Mouse (Mus musculus): ENCODE measurements around the gene Casp6. TPM values are rescaled to one million over a fixed set of nuclear protein-coding genes. Genes with fewer than 3 reads are reported as not detected.

Gene Casp6
- total RNA-seq, 1 experiment: 6.2 TPM

DNA sequence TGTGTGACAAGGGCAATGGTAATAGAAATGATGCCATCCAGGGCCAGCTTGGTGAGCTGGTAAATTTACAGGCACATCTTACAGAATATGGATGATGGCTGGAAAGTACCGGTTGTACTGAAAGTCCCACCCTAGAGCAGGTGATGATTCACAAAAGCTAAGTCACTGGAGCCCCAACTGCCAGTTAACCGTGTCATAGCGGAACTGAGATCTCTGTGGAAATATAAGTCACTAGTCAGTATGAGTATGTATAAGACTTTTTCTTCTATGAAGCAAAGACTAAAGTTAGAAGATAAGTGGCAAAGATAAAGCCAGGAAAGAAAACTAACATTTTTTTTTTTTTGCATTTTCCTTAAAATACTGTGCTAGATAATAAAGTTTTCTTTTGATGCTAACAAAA, 8.1 kb upstream of the Casp6 start:
- TF ChIP-seq ZC3H11A (IDR thresholded peaks at IDR 0.05; ENCODE audit: borderline replicate concordance, low read depth, low read length) (no peak), MAFK (IDR thresholded peaks at IDR 0.05; ENCODE audit: insufficient read depth, low read depth, low read length) (no peak), CHD2 (IDR thresholded peaks at IDR 0.05; ENCODE audit: low read depth, low read length) (no peak), HCFC1 (IDR thresholded peaks at IDR 0.05; ENCODE audit: borderline replicate concordance, insufficient read depth, low read length) (no peak), ZNF384 (IDR thresholded peaks at IDR 0.05; ENCODE audit: low read depth, low read length) (no peak)
- Histone ChIP-seq H3K4me1 (ENCODE audit: control insufficient read depth in 2 of 2, insufficient read depth in 2 of 2, low read length in 2 of 2, poor library complexity in 1 of 2) (peaks cover 0 to 3% of the 10 kb centered on the region in 2 experiments; a peak in 2 of 4 replicates), H3K27ac (ENCODE audit: insufficient read depth, low read depth, low read length, poor library complexity, severe bottlenecking) (no peak overlapping the region), H3K9ac (ENCODE audit: insufficient read depth, low read depth, low read length, poor library complexity, severe bottlenecking) (no peak overlapping the region), H3K9me3 (ENCODE audit: control insufficient read depth, insufficient read depth, low read depth, low read length) (no peaks in the 10 kb centered on the region), H3K4me3 (ENCODE audit: insufficient read depth in 1 of 2, low read depth in 1 of 2, low read length in 2 of 2, poor library complexity in 1 of 2, severe bottlenecking in 1 of 2) (no peak overlapping the region), H3K36me3 (ENCODE audit: control insufficient read depth, insufficient read depth, low read length, poor library complexity, severe bottlenecking) (peaks cover 19% of the 10 kb centered on the region; the same call in 1 of the 2 replicates)
- in situ Hi-C loops (cut with MboI; ENCODE audit: low sequenced_read_pairs in 2 of 2, unreplicated experiment in 2 of 2): no loop called here
- DNase-seq (ENCODE audit: low read depth, low spot score): no peak

DNA sequence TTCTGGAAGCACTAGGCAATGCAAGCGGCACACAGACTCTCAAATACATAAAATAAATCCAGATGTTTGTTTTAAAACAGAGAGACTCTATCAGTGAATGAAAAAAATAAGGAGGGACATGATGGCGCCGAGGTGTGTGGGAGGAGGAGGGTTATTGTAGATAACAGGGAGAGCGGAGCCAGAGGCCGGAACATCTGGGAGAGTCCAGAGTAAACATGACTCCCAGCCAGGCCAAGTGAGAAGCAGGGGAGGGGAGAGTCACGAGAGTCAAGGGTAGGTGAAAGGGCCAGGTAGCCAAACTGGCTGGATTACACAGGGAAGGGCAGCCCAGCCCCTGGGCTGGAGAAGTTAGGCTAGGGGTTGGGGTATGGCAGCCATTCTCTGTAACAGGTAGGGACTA, 4.6 kb upstream of the Casp6 start:
- no peak for TF ChIP-seq CHD2 (IDR thresholded peaks at IDR 0.05; ENCODE audit: low read depth, low read length)
- no peak for TF ChIP-seq MAFK (IDR thresholded peaks at IDR 0.05; ENCODE audit: insufficient read depth, low read depth, low read length)
- TF ChIP-seq HCFC1 (IDR thresholded peaks at IDR 0.05; ENCODE audit: borderline replicate concordance, insufficient read depth, low read length): no peak
- TF ChIP-seq ZNF384 (IDR thresholded peaks at IDR 0.05; ENCODE audit: low read depth, low read length): no peak
- no peak for TF ChIP-seq ZC3H11A (IDR thresholded peaks at IDR 0.05; ENCODE audit: borderline replicate concordance, low read depth, low read length)
- Histone ChIP-seq H3K4me1 (ENCODE audit: control insufficient read depth in 2 of 2, insufficient read depth in 2 of 2, low read length in 2 of 2, poor library complexity in 1 of 2) (peaks cover 0 to 7% of the 10 kb centered on the region in 2 experiments; a peak in 2 of 4 replicates), H3K4me3 (ENCODE audit: insufficient read depth in 1 of 2, low read depth in 1 of 2, low read length in 2 of 2, poor library complexity in 1 of 2, severe bottlenecking in 1 of 2) (no peak overlapping the region), H3K36me3 (ENCODE audit: control insufficient read depth, insufficient read depth, low read length, poor library complexity, severe bottlenecking) (peaks cover 11% of the 10 kb centered on the region; the same call in 1 of the 2 replicates), H3K9ac (ENCODE audit: insufficient read depth, low read depth, low read length, poor library complexity, severe bottlenecking) (no peak overlapping the region), H3K27ac (ENCODE audit: insufficient read depth, low read depth, low read length, poor library complexity, severe bottlenecking) (no peak overlapping the region), H3K9me3 (ENCODE audit: control insufficient read depth, insufficient read depth, low read depth, low read length) (no peaks in the 10 kb centered on the region)
- in situ Hi-C loops (cut with MboI; ENCODE audit: low sequenced_read_pairs in 2 of 2, unreplicated experiment in 2 of 2): no loop called here
- no peak for DNase-seq (ENCODE audit: low read depth, low spot score)

DNA sequence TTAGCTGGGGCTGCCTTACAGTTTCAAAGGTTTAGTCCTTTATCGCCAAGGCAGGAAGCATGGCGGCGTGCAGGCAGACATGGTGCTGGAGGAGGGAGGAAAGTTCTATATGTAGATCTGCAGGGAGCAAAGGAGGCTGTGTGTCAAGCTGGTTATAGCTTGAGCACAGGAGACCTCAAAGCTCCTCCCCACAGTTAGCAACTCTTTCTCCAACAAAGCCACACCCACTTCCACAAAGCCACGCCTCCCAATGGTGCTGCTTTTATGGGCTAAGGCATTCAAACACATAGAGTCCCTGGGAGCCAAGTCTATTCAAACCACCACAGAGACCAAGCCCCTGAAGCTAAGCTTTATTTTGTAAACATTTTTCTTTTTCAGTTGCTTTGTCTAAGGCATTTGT, 2.3 kb upstream of the Casp6 start:
- H3K9ac ChIP-seq (ENCODE audit: insufficient read depth, low read depth, low read length, poor library complexity, severe bottlenecking): no peak overlapping the region
- no peaks in the 10 kb centered on the region for H3K36me3 ChIP-seq (ENCODE audit: control insufficient read depth, insufficient read depth, low read length, poor library complexity, severe bottlenecking)
- in situ Hi-C loops (cut with MboI; ENCODE audit: low sequenced_read_pairs in 2 of 2, unreplicated experiment in 2 of 2): no loop called here
- H3K4me3 ChIP-seq (ENCODE audit: insufficient read depth in 1 of 2, low read depth in 1 of 2, low read length in 2 of 2, poor library complexity in 1 of 2, severe bottlenecking in 1 of 2): no peak overlapping the region
- peaks cover 0 to 7% of the 10 kb centered on the region in 2 experiments; a peak in 2 of 4 replicates for H3K4me1 ChIP-seq (ENCODE audit: control insufficient read depth in 2 of 2, insufficient read depth in 2 of 2, low read length in 2 of 2, poor library complexity in 1 of 2)
- H3K9me3 ChIP-seq (ENCODE audit: control insufficient read depth, insufficient read depth, low read depth, low read length): no peaks in the 10 kb centered on the region
- no peak overlapping the region for H3K27ac ChIP-seq (ENCODE audit: insufficient read depth, low read depth, low read length, poor library complexity, severe bottlenecking)
- TF ChIP-seq HCFC1 (IDR thresholded peaks at IDR 0.05; ENCODE audit: borderline replicate concordance, insufficient read depth, low read length) (no peak), CHD2 (IDR thresholded peaks at IDR 0.05; ENCODE audit: low read depth, low read length) (no peak), ZC3H11A (IDR thresholded peaks at IDR 0.05; ENCODE audit: borderline replicate concordance, low read depth, low read length) (no peak), MAFK (IDR thresholded peaks at IDR 0.05; ENCODE audit: insufficient read depth, low read depth, low read length) (no peak), ZNF384 (IDR thresholded peaks at IDR 0.05; ENCODE audit: low read depth, low read length) (no peak)
- DNase-seq (ENCODE audit: low read depth, low spot score): peak; percentile 80

DNA sequence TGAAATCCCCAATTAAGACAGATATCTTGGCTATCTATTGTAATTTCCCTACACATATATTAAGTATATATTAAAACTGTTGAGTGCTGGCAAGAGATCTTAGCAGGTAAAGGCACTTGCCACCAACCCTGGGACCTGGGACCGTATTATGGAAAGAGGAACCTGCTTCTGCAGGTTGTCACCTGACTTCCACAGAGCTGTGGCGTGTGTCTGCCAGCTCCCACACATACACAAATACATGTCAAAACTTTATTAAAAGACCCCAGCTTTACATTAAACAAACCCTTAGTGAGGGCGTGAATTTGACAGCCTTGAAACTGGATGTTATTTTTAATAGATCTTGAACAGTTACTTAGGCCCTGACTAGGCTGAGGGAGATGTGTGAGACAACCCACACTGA, 2.1 kb downstream of the Casp6 start:
- Histone ChIP-seq H3K4me1 (ENCODE audit: control insufficient read depth in 2 of 2, insufficient read depth in 2 of 2, low read length in 2 of 2, poor library complexity in 1 of 2) (peaks cover 0 to 6% of the 10 kb centered on the region in 2 experiments; a peak in 2 of 4 replicates), H3K27ac (ENCODE audit: insufficient read depth, low read depth, low read length, poor library complexity, severe bottlenecking) (no peak overlapping the region), H3K9me3 (ENCODE audit: control insufficient read depth, insufficient read depth, low read depth, low read length) (no peaks in the 10 kb centered on the region), H3K4me3 (ENCODE audit: insufficient read depth in 1 of 2, low read depth in 1 of 2, low read length in 2 of 2, poor library complexity in 1 of 2, severe bottlenecking in 1 of 2) (no peak overlapping the region), H3K9ac (ENCODE audit: insufficient read depth, low read depth, low read length, poor library complexity, severe bottlenecking) (no peak overlapping the region), H3K36me3 (ENCODE audit: control insufficient read depth, insufficient read depth, low read length, poor library complexity, severe bottlenecking) (no peaks in the 10 kb centered on the region)
- TF ChIP-seq ZNF384 (IDR thresholded peaks at IDR 0.05; ENCODE audit: low read depth, low read length): no peak
- in situ Hi-C loops (cut with MboI; ENCODE audit: low sequenced_read_pairs in 2 of 2, unreplicated experiment in 2 of 2): no loop called here
- DNase-seq (ENCODE audit: low read depth, low spot score): no peak

DNA sequence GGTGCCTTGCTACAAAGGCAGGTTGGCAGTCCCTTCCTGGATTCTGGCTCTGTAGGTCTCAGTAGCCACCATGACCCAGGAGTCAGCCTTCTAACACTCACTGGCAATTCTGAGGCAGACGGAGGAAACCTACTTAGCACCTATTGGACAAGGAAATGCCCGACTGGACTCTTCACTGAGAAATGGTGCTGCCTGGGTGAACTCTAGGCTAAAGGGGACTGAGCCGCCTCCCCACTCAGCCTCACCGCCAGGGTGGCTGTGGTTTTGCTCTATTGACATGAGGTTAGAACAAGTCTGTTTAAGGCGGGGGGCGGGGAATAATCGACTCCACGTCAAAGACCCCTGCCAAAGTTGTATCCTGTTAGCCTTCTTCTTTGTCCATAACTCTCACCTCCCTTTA, 2.6 kb downstream of the Casp6 start:
- DNase-seq (ENCODE audit: low read depth, low spot score): no peak
- H3K9me3 ChIP-seq (ENCODE audit: control insufficient read depth, insufficient read depth, low read depth, low read length): no peaks in the 10 kb centered on the region
- no peak overlapping the region for H3K9ac ChIP-seq (ENCODE audit: insufficient read depth, low read depth, low read length, poor library complexity, severe bottlenecking)
- H3K36me3 ChIP-seq (ENCODE audit: control insufficient read depth, insufficient read depth, low read length, poor library complexity, severe bottlenecking): no peaks in the 10 kb centered on the region
- in situ Hi-C loops (cut with MboI; ENCODE audit: low sequenced_read_pairs in 2 of 2, unreplicated experiment in 2 of 2): no loop called here
- TF ChIP-seq HCFC1 (IDR thresholded peaks at IDR 0.05; ENCODE audit: borderline replicate concordance, insufficient read depth, low read length) (no peak), ZC3H11A (IDR thresholded peaks at IDR 0.05; ENCODE audit: borderline replicate concordance, low read depth, low read length) (no peak)
- peaks cover 0 to 2% of the 10 kb centered on the region in 2 experiments; a peak in 1 of 4 replicates for H3K4me1 ChIP-seq (ENCODE audit: control insufficient read depth in 2 of 2, insufficient read depth in 2 of 2, low read length in 2 of 2, poor library complexity in 1 of 2)
- H3K27ac ChIP-seq (ENCODE audit: insufficient read depth, low read depth, low read length, poor library complexity, severe bottlenecking): no peak overlapping the region
- no peak overlapping the region for H3K4me3 ChIP-seq (ENCODE audit: insufficient read depth in 1 of 2, low read depth in 1 of 2, low read length in 2 of 2, poor library complexity in 1 of 2, severe bottlenecking in 1 of 2)
